Mouse (Mus musculus) liver, postnatal 0 days (tissue): ENCODE results near the gene Gm11565. TPM values are rescaled to one million over a fixed set of nuclear protein-coding genes. Genes with fewer than 3 reads are reported as not detected.
"Not testable (repeated sequence)": the region's sequence is repeated elsewhere in the genome, so short reads cannot be mapped to it uniquely, and the experiment has no call there.

Source experiments
- ATAC-seq: fragments of 200-750 bp; cut with Nextera tagmentation; 2 replicates; pipeline ENCODE4 v1.8.0; 2017; ENCODE audit warnings: mild to moderate bottlenecking, moderate library complexity
- DNase-seq: peaks from one replicate; pipeline ENCODE4 v3.0.0-alpha.2; 2016
- H3K27ac ChIP-seq: fragments of 300-500 bp; sonication (generic); 2 replicates; pipeline ENCODE4 v1.5.1; 2014; ENCODE audit warnings: antibody characterized with exemption, moderate library complexity, mild to moderate bottlenecking, low read depth
- H3K27me3 ChIP-seq: fragments of 300-500 bp; sonication (generic); 2 replicates; pipeline ENCODE4 v1.6.1; 2014; ENCODE audit warnings: low read length, control low read depth, mixed read lengths; ENCODE audit not compliant: insufficient read depth
- H3K36me3 ChIP-seq: fragments of 300-500 bp; sonication (generic); replicated peaks from 2 replicates; pipeline ENCODE4 v1.6.1; 2014; ENCODE audit warnings: mild to moderate bottlenecking, control low read depth, low read length, moderate library complexity, mixed read lengths; ENCODE audit not compliant: insufficient read depth
- H3K4me1 ChIP-seq: fragments of 300-500 bp; sonication (generic); 2 replicates; pipeline ENCODE4 v1.6.1; 2014; ENCODE audit warnings: antibody characterized with exemption, mild to moderate bottlenecking, control low read depth; ENCODE audit not compliant: insufficient read depth
- H3K4me2 ChIP-seq: fragments of 300-500 bp; sonication (generic); 2 replicates; pipeline ENCODE4 v1.6.1; 2014; ENCODE audit warnings: low read depth, mild to moderate bottlenecking, low read length, moderate library complexity, mixed read lengths
- H3K4me3 ChIP-seq: fragments of 300-500 bp; sonication (generic); 2 replicates; pipeline ENCODE4 v1.5.1; 2014; ENCODE audit warnings: low read depth, low read length
- H3K9ac ChIP-seq: fragments of 300-500 bp; sonication (generic); replicated peaks from 2 replicates; pipeline ENCODE4 v1.6.1; 2014; ENCODE audit warnings: mild to moderate bottlenecking, moderate library complexity
- H3K9me3 ChIP-seq: fragments of 300-500 bp; sonication (generic); 2 replicates; pipeline ENCODE4 v1.6.1; 2016; ENCODE audit warnings: mild to moderate bottlenecking, control low read depth, low read length, mixed read lengths
- CTCF ChIP-seq: sonication (generic); IDR thresholded peaks from 2 replicates; pipeline ENCODE4 v1.5.1; 2016; ENCODE audit warnings: antibody characterized with exemption, low read depth
- EP300 ChIP-seq: IDR thresholded peaks from 2 replicates; pipeline ENCODE4 v1.6.1; 2016; ENCODE audit warnings: antibody characterized with exemption, low read depth, mild to moderate bottlenecking
- WGBS: fragments of 180-500 bp; shearing (Covaris S2); extraction: QIAGEN DNeasy Blood & Tissue Kit; methylation state at CpG from one replicate; pipeline ENCODE4 v1.1.7; 2014; ENCODE audit not compliant: insufficient replicate concordance; 5-methylcytosine and 5-hydroxymethylcytosine counted together
- polyA plus RNA-seq: library from polyadenylated mRNA; unstranded; fragments of >200 nt; fragmentation: Nextera tagmentation; extraction: Ambion mirVana; gene quantifications from 2 replicates; pipeline ENCODE4 v1.2.1, GENCODE M21; 2015

Gene Gm11565
- polyA plus RNA-seq = not detected in 2 replicates

GRCm38 (mm10) chr11:99914451-99914850 is at the start of gene Gm11565:
TSS of gene Gm11565 (plus strand) at chr11:99914751.
- ATAC-seq = no peak
- 76% methylated on average over 3 of the region's 3 CpGs for WGBS

GRCm38 (mm10) chr11:99873089-99873488 is 41.5 kb upstream of the Gm11565 start, which contains the start of gene Krtap9-1:
TSS of gene Krtap9-1 (plus strand) at chr11:99873389.
- not testable (repeated sequence) for H3K4me3 ChIP-seq, H3K4me1 ChIP-seq, H3K36me3 ChIP-seq, H3K9ac ChIP-seq, H3K27me3 ChIP-seq, H3K27ac ChIP-seq, DNase-seq, H3K4me2 ChIP-seq, H3K9me3 ChIP-seq, ATAC-seq
- 57% methylated on average over 1 of the region's 1 CpGs for WGBS

More at GRCm38 (mm10) chr11:99914451-99914850, at the start of gene Gm11565:
- no peaks in the 10 kb centered on the region for H3K27me3 ChIP-seq
- H3K4me1 ChIP-seq = no peaks in the 10 kb centered on the region
- H3K4me3 ChIP-seq = no peak within 1 kb of the TSS
- DNase-seq = no peak
- H3K36me3 ChIP-seq = no peaks in the 10 kb centered on the region
- H3K9ac ChIP-seq = no peak within 1 kb of the TSS
- TF ChIP-seq EP300 (no peak), CTCF (no peak)
- H3K9me3 ChIP-seq = no peaks in the 10 kb centered on the region
- no peak within 1 kb of the TSS for H3K4me2 ChIP-seq
- no peak within 1 kb of the TSS for H3K27ac ChIP-seq

- WGBS = 41% methylated on average over 1 of the region's 1 CpGs
- not testable (repeated sequence) for ATAC-seq
These were observed 35.7 kb upstream of the Gm11565 start, which contains the start of gene Gm11567 for GRCm38 (mm10) chr11:99878887-99879286. TSS of gene Gm11567 (plus strand) at chr11:99879187.

GRCm38 (mm10) chr11:99907620-99908019 is 6.9 kb upstream of the Gm11565 start, which contains the start of gene Krtap31-1:
TSS of gene Krtap31-1 (plus strand) at chr11:99907920.
- ATAC-seq (no peak), DNase-seq (no peak)
- H3K9me3 ChIP-seq = no peaks in the 10 kb centered on the region
- H3K4me3 ChIP-seq = no peak within 1 kb of the TSS
- no peak within 1 kb of the TSS for H3K27ac ChIP-seq
- no peak within 1 kb of the TSS for H3K4me2 ChIP-seq
- no peaks in the 10 kb centered on the region for H3K4me1 ChIP-seq
- H3K36me3 ChIP-seq = no peaks in the 10 kb centered on the region
- no peak for TF ChIP-seq EP300
- no peak for TF ChIP-seq CTCF
- 66% methylated on average over 2 of the region's 2 CpGs for WGBS
- no peak within 1 kb of the TSS for H3K9ac ChIP-seq
- no peaks in the 10 kb centered on the region for H3K27me3 ChIP-seq

More at GRCm38 (mm10) chr11:99878887-99879286, 35.7 kb upstream of the Gm11565 start, which contains the start of gene Gm11567:
- not testable (repeated sequence) for H3K4me3 ChIP-seq, H3K9ac ChIP-seq, H3K36me3 ChIP-seq, DNase-seq, H3K4me1 ChIP-seq, H3K27ac ChIP-seq, H3K9me3 ChIP-seq, H3K27me3 ChIP-seq, H3K4me2 ChIP-seq

DNA sequence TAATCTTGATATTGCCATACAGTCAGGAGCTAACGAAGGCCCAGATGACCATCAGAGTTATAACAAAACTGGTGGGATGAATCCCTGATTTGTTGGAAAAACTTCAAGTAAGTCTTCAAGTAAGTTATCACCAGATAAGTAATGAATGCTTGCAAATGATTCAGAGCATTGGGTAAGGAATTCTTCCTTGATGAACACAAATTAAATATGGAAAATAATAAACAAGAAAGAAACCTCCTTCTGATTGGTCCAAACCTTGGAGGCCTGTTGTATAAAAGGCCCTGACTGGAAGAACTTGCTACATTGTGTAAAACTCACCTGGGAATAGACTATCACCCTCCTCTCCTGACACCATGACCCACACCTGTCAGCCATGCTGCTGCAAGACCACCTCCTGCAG is 21.4 kb downstream of the Gm11565 start, which contains the start of gene Krtap31-2:
TSS of gene Krtap31-2 (plus strand) at position 301 of the 400 bp plus-strand sequence.
- Histone ChIP-seq H3K27me3 (0 out of 2 replicates have a peak, but pooled peaks cover 4% of the 10 kb centered on the region), H3K4me2 (no peak within 1 kb of the TSS), H3K27ac (no peak within 1 kb of the TSS), H3K9me3 (no peaks in the 10 kb centered on the region), H3K36me3 (no peaks in the 10 kb centered on the region), H3K9ac (no peak within 1 kb of the TSS), H3K4me1 (no peaks in the 10 kb centered on the region), H3K4me3 (no peak within 1 kb of the TSS)
- 70% methylated on average over 1 of the region's 1 CpGs for WGBS
- no peak for ATAC-seq
- no peak for DNase-seq
- TF ChIP-seq EP300 = no peak
- no peak for TF ChIP-seq CTCF

GRCm38 (mm10) chr11:99937751-99938264 is 23.3 kb downstream of the Gm11565 start:
- H3K4me1 ChIP-seq = no peaks in the 10 kb centered on the region
- H3K36me3 ChIP-seq = no peaks in the 10 kb centered on the region
- H3K27ac ChIP-seq = no peak overlapping the region
- H3K27me3 ChIP-seq = no peaks in the 10 kb centered on the region
- 77% methylated on average over 9 of the region's 9 CpGs for WGBS
- no peak overlapping the region for H3K4me2 ChIP-seq
- DNase-seq = no peak
- H3K9me3 ChIP-seq = no peaks in the 10 kb centered on the region
- no peak for ATAC-seq
- TF ChIP-seq CTCF (no peak), EP300 (no peak)
- no peak overlapping the region for H3K9ac ChIP-seq
- H3K4me3 ChIP-seq = no peak overlapping the region
